Mouse (Mus musculus): Measurements from ENCODE around the gene Hoxa6. TPM values are rescaled to one million over a fixed set of nuclear protein-coding genes. Genes with fewer than 3 reads are reported as not detected.

The Hoxa6 gene
- polyA plus RNA-seq, 1 experiment from 2014 or later, result 0.33 TPM

DNA sequence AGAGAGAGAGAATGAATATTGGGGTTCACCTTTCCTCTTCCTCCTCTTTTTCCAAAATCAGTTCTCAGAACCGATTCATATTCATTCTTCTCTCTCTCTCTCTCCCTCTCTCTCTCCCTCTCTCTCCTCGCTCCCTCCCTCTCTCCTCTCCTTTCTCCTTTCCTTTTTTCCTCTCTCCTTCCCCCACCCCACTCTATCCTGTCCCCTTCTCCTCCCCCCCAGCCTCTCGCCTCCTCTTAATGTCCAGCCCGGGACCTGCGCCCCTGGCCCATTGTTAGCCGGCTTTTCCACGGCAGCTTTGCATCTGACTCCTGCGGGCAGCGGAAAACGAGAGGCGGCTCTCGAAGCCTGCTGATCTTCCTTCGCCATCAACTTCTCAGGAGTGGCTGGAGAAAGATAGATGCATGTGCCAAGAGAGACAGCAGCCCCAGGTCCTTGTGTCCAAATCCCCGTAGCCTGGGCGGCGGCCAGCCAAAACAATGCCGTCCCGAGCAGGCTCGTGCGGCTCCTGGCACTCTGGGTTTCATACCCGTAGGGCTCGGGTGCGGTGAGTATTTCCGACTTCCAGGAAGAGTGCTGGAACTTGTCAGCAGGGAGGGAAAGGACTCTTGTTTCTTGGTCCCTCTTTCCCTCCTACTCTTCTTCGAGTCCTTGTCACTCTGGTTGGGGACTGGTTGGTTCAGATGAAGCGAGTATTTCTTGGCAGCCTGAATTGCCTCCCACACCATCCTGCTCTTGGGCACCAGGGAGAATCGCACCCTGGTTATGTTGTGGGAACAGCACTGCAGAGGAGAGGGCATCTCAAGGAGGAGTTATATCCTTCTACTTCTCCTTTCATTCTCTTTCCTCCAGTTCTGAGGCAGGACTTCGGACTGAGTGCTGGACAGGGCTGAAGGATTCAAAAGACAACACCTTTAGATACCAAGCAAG lies 42.8 kb downstream of the Hoxa6 start:
- Histone ChIP-seq H3K9ac (ENCODE audit: low read length) (peak overlapping the region; percentile 89), H3K36me3 (ENCODE audit: control insufficient read depth, insufficient read depth, low read length) (0 out of 2 replicates have a peak, but pooled peaks cover 2% of the 10 kb centered on the region), H3K27me3 (ENCODE audit: control insufficient read depth, insufficient read depth, low read length) (no peaks in the 10 kb centered on the region; the same call in 1 of the 2 replicates), H3K4me3 (ENCODE audit: low read depth, low read length) (peak overlapping the region; percentile 65), H3K27ac (replicated peaks) (peak overlapping the region; percentile 96), H3K9me3 (ENCODE audit: control insufficient read depth, low read length) (no peaks in the 10 kb centered on the region), H3K4me2 (replicated peaks; ENCODE audit: low read depth) (peak overlapping the region; percentile 77), H3K4me1 (replicated peaks; ENCODE audit: control insufficient read depth, insufficient read depth) (peaks cover 2% of the 10 kb centered on the region; the same call in 1 of the 2 replicates)
- WGBS, result 4% methylated on average over 28 of the region's 28 CpGs
- no peak for DNase-seq (ENCODE audit: low spot score)
- no peak for ATAC-seq (ENCODE audit: low FRiP score, low TSS enrichment)
- no peak for TF ChIP-seq EP300 (optimal IDR thresholded peaks at IDR 0.05)
- TF ChIP-seq CTCF (IDR thresholded peaks at IDR 0.05; ENCODE audit: low read depth), result no peak

DNA sequence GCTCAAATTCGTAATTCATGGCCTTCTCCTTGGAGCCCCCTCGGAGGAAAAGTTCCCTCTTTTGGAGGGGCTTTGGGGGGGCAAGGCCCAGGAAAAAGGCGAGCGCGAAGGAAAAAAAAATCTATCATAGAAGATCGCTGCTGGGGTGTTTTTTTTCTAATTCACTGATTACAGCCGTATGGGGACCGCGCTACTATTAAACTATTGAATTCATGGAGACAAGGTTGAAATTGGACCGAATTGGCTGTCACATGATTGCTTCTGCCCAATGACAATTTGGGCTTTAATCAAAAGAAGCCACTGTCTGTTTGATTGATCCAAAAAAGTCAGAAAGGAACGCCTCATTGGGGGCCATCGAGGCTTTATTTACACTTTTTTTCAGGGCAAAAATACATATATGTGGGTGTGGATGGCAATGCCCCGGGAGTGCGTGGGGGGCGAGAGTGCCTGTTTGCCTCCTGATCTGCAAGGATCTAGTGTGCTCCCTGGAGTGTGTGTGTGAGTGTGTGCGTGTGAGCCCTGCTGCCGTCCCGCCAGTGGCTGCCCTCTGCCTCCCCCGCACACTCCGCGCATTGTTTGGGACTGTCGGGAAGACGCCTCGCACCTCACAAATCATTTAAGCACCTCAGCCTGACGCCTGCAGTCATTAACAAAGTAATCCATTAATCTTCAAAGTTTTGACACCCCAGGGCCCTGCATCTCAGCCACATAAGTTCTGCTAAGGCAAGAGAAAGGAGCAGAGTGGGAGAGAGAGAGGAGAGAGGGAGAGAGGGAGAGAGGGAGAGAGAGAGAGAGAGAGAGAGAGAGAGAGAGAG lies 43.7 kb downstream of the Hoxa6 start, which contains the start of gene Hoxa2:
Gene Hoxa2, minus strand, starts transcription at position 206 of the 815 bp plus-strand sequence.
- Histone ChIP-seq H3K4me1 (replicated peaks; ENCODE audit: control insufficient read depth, insufficient read depth) (peaks cover 1% of the 10 kb centered on the region; the same call in 1 of the 2 replicates), H3K36me3 (ENCODE audit: control insufficient read depth, insufficient read depth, low read length) (0 out of 2 replicates have a peak, but pooled peaks cover 2% of the 10 kb centered on the region), H3K4me3 (ENCODE audit: low read depth, low read length) (peak within 1 kb of the TSS; percentile 65), H3K27me3 (ENCODE audit: control insufficient read depth, insufficient read depth, low read length) (no peaks in the 10 kb centered on the region; the same call in 1 of the 2 replicates), H3K27ac (replicated peaks) (peak within 1 kb of the TSS; percentile 96), H3K4me2 (replicated peaks; ENCODE audit: low read depth) (peak within 1 kb of the TSS; percentile 77), H3K9ac (ENCODE audit: low read length) (peak within 1 kb of the TSS; percentile 89), H3K9me3 (ENCODE audit: control insufficient read depth, low read length) (no peaks in the 10 kb centered on the region)
- no peak for TF ChIP-seq CTCF (IDR thresholded peaks at IDR 0.05; ENCODE audit: low read depth)
- 1% methylated on average over 25 of the region's 25 CpGs for WGBS
- peak; percentile 39; the same call in 1 of the 2 replicates for ATAC-seq (ENCODE audit: low FRiP score, low TSS enrichment)
- no peak for DNase-seq (ENCODE audit: low spot score)

DNA sequence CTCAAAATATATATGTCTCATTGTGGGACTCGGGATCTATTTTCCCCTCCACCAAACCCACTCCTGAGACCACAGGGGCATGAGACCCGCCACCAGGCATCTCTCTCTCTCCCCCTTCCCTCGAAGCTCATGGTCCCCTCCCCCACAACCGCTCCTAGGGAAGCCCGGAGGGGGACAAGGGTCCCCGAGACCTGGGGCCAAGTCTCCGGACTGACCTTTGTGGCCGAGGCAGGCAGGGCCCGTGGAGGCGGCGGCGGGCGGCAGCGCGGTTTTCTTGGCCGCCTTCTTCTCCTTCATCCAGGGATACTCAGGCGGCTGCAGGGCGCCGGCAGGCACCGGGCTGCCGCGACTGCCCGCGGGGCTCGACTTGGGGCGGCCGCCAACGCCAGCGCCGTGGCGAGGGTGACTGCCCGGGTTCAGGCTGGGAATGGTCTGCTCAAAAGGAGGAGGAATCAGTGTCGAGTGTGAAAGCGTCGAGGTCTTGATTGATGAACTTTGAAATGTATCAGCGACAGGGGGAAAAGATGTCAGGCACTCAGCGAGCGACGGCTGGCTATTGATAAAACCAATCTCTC lies 44.4 kb downstream of the Hoxa6 start:
- no peaks in the 10 kb centered on the region for H3K4me1 ChIP-seq (replicated peaks; ENCODE audit: control insufficient read depth, insufficient read depth)
- H3K36me3 ChIP-seq (ENCODE audit: control insufficient read depth, insufficient read depth, low read length), result 0 out of 2 replicates have a peak, but pooled peaks cover 2% of the 10 kb centered on the region
- H3K9ac ChIP-seq (ENCODE audit: low read length), result peak overlapping the region; percentile 89
- H3K27me3 ChIP-seq (ENCODE audit: control insufficient read depth, insufficient read depth, low read length), result no peaks in the 10 kb centered on the region; the same call in 1 of the 2 replicates
- DNase-seq (ENCODE audit: low spot score) (no peak), ATAC-seq (ENCODE audit: low FRiP score, low TSS enrichment) (no peak)
- under 1% methylated on average over 38 of the region's 39 CpGs for WGBS
- H3K4me3 ChIP-seq (ENCODE audit: low read depth, low read length), result peak overlapping the region; percentile 65
- no peak for TF ChIP-seq CTCF (IDR thresholded peaks at IDR 0.05; ENCODE audit: low read depth)
- peak overlapping the region; percentile 96 for H3K27ac ChIP-seq (replicated peaks)
- no peaks in the 10 kb centered on the region for H3K9me3 ChIP-seq (ENCODE audit: control insufficient read depth, low read length)
- H3K4me2 ChIP-seq (replicated peaks; ENCODE audit: low read depth), result peak overlapping the region; percentile 77

DNA sequence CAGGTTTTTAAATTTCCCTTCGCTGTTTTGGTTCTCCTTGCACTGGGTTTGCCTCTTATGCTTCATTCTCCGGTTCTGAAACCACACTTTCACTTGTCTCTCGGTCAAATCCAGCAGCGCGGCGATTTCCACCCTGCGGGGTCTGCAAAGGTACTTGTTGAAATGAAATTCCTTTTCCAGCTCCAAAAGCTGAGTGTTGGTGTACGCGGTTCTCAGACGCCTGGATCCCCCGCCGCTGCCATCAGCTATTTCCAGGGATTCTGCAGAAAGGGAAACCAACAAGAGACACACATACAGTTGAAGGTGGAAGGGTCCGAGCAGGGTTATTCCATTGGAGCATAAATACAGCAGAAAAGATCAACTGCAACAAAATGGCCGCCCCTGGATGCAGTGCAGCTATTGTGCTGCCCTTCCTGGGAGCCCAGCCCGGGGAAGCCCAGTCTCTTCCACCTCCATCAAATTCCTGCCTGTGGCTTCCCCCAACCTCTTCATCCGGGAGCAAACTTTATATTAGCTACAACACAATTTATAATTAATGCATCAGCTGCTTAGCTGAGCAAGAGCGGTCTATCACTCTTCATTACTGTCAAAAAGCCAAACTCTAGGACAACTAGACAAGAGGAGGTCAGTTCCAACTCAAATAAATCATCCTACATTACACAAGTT lies 45.0 kb downstream of the Hoxa6 start:
- peak overlapping the region; percentile 96 for H3K27ac ChIP-seq (replicated peaks)
- TF ChIP-seq CTCF (IDR thresholded peaks at IDR 0.05; ENCODE audit: low read depth), result no peak
- no peak for TF ChIP-seq EP300 (optimal IDR thresholded peaks at IDR 0.05)
- no peaks in the 10 kb centered on the region for H3K4me1 ChIP-seq (replicated peaks; ENCODE audit: control insufficient read depth, insufficient read depth)
- H3K36me3 ChIP-seq (ENCODE audit: control insufficient read depth, insufficient read depth, low read length), result no peaks in the 10 kb centered on the region
- ATAC-seq (ENCODE audit: low FRiP score, low TSS enrichment), result no peak
- no peaks in the 10 kb centered on the region; the same call in 1 of the 2 replicates for H3K27me3 ChIP-seq (ENCODE audit: control insufficient read depth, insufficient read depth, low read length)
- H3K9me3 ChIP-seq (ENCODE audit: control insufficient read depth, low read length), result no peaks in the 10 kb centered on the region
- DNase-seq (ENCODE audit: low spot score), result no peak
- 14% methylated on average over 17 of the region's 17 CpGs for WGBS
- H3K4me2 ChIP-seq (replicated peaks; ENCODE audit: low read depth), result peak overlapping the region; percentile 77
- H3K4me3 ChIP-seq (ENCODE audit: low read depth, low read length), result peak overlapping the region; percentile 65
- peak overlapping the region; percentile 89 for H3K9ac ChIP-seq (ENCODE audit: low read length)
